Mouse (Mus musculus) testis, adult 2 months (tissue): ENCODE results near the gene Rpl39. TPM values are rescaled to one million over a fixed set of nuclear protein-coding genes. Genes with fewer than 3 reads are reported as not detected.
"Not testable (repeated sequence)": the region's sequence is repeated elsewhere in the genome, so short reads cannot be mapped to it uniquely, and the experiment has no call there.

Experiments used
- H3K27ac ChIP-seq: fragments of 200-500 bp; 2 replicates; pipeline ENCODE4 v1.5.1; 2012; ENCODE audit warnings: low read depth, low read length; ENCODE audit not compliant: control insufficient read depth, insufficient read depth
- H3K27me3 ChIP-seq: fragments of 200-500 bp; 2 replicates; pipeline ENCODE4 v1.6.1; 2012; ENCODE audit warnings: mild to moderate bottlenecking, low read length, moderate library complexity; ENCODE audit not compliant: control insufficient read depth, insufficient read depth
- H3K36me3 ChIP-seq: fragments of 200-500 bp; 2 replicates; pipeline ENCODE4 v1.6.1; 2012; ENCODE audit warnings: mild to moderate bottlenecking, low read length; ENCODE audit not compliant: control insufficient read depth, insufficient read depth
- H3K4me1 ChIP-seq: fragments of 200-500 bp; 2 replicates; pipeline ENCODE4 v1.6.1; 2012; ENCODE audit warnings: low read length; ENCODE audit not compliant: control insufficient read depth, insufficient read depth
- H3K4me3 ChIP-seq: fragments of 200-500 bp; 2 replicates; pipeline ENCODE4 v1.5.1; 2012; ENCODE audit warnings: low read depth, mild to moderate bottlenecking, low read length, moderate library complexity, mixed read lengths; ENCODE audit not compliant: control insufficient read depth
- CTCF ChIP-seq: fragments of 200-500 bp; IDR thresholded peaks from 2 replicates; pipeline ENCODE4 v1.5.1; 2012; ENCODE audit warnings: low read depth, mild to moderate bottlenecking, inconsistent platforms, low read length, moderate library complexity; ENCODE audit not compliant: control insufficient read depth, insufficient read depth, insufficient replicate concordance
- POLR2A ChIP-seq: fragments of 200-500 bp; IDR thresholded peaks from 2 replicates; pipeline ENCODE4 v1.6.1; 2012; ENCODE audit warnings: low read depth, mild to moderate bottlenecking, inconsistent platforms, low read length, moderate library complexity; ENCODE audit not compliant: control insufficient read depth
- polyA plus RNA-seq: library from polyadenylated mRNA; depleted of rRNA; stranded (reverse); fragments of >200 nt; gene quantifications from 2 replicates; pipeline ENCODE4 v1.2.3, GENCODE M21; 2012

Rpl39 gene
- polyA plus RNA-seq, 1 experiment = 15.2 TPM

GRCm38 (mm10) chrX:37085665-37086064 lies 463 bp upstream of the Rpl39 start:
- no peak for TF ChIP-seq POLR2A
- TF ChIP-seq CTCF = no peak
- no peaks in the 10 kb centered on the region for H3K27me3 ChIP-seq
- H3K27ac ChIP-seq = no peak overlapping the region
- no peaks in the 10 kb centered on the region for H3K4me1 ChIP-seq
- peak overlapping the region; percentile 86; the same call in 1 of the 2 replicates for H3K4me3 ChIP-seq
- H3K36me3 ChIP-seq = no peaks in the 10 kb centered on the region

- H3K27ac ChIP-seq = peak overlapping the region; percentile 75
- peak overlapping the region; percentile 86 for H3K4me3 ChIP-seq
- no peaks in the 10 kb centered on the region for H3K4me1 ChIP-seq
- no peaks in the 10 kb centered on the region for H3K27me3 ChIP-seq
- TF ChIP-seq CTCF (no peak), POLR2A (no peak)
- no peaks in the 10 kb centered on the region for H3K36me3 ChIP-seq
Observed at GRCm38 (mm10) chrX:37084318-37084926, 780 bp downstream of the Rpl39 start.

DNA sequence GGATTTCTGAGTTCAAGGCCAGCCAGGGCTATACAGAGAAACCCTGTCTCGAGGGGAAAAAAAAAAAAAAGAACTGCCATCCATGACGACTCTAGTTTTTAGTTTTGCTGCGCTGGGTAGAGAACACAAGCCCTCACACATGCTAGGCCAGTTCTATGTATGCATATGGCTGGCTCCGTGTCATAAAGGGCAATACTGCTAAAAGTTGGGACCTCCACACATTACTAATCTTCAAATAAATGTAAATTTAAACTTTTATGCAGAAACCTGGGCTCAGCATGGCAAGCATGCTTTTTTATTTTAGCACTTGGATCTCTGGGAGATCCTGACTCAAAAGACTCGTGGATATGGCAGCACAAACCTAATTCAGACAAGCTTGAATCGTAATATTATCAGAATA lies 4.0 kb downstream of the Rpl39 start:
- no peaks in the 10 kb centered on the region for H3K27me3 ChIP-seq
- TF ChIP-seq CTCF (no peak), POLR2A (no peak)
- no peak overlapping the region for H3K4me3 ChIP-seq
- no peaks in the 10 kb centered on the region for H3K36me3 ChIP-seq
- H3K4me1 ChIP-seq = no peaks in the 10 kb centered on the region
- H3K27ac ChIP-seq = no peak overlapping the region

DNA sequence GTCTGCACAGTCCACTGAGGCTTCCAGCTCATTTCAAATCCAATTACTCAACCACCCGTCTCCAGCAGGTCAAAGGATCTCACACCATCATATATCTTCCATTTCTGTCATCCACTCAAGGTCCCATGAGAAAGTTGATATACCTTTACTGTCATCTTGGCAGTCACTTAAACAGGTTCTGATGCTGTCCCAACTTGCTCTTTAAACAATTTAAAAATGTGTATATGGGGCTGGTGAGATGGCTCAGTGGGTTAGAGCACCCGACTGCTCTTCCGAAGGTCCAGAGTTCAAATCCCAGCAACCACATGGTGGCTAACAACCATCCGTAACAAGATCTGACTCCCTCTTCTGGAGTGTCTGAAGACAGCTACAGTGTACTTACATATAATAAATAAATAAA lies 4.9 kb downstream of the Rpl39 start:
- H3K4me3 ChIP-seq = not testable (repeated sequence)

DNA sequence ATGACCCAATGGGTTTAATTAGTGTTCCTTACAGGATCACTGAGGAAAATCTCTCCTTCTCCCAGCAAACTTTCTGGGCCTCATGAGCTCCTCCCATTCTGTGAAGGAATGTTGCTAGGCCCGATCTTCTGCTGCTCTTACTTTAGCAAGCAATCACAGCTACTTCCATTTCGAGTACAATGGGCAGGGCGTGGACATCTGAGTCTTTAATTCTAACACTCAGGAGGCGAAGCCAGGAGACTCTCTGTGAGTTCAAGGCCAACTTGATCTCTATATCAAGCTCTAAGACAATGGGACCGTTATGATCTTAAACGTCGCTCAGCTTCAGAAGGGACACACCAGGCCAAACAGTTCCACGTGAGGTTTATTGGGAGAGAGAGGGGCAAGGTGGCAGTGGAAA lies 8.6 kb downstream of the Rpl39 start:
- Histone ChIP-seq H3K4me3 (no peak overlapping the region), H3K27ac (no peak overlapping the region), H3K4me1 (no peaks in the 10 kb centered on the region), H3K36me3 (no peaks in the 10 kb centered on the region), H3K27me3 (no peaks in the 10 kb centered on the region)
- TF ChIP-seq POLR2A (no peak), CTCF (no peak)

More for the DNA sequence above, 4.9 kb downstream of the Rpl39 start:
- not testable (repeated sequence) for H3K27me3 ChIP-seq, H3K27ac ChIP-seq, H3K36me3 ChIP-seq, H3K4me1 ChIP-seq

- Histone ChIP-seq H3K4me3 (no peak overlapping the region), H3K27ac (no peak overlapping the region), H3K27me3 (no peaks in the 10 kb centered on the region), H3K36me3 (no peaks in the 10 kb centered on the region), H3K4me1 (no peaks in the 10 kb centered on the region)
- TF ChIP-seq POLR2A = no peak
- TF ChIP-seq CTCF = peak; percentile 63; the same call in 1 of the 2 replicates
Observed at GRCm38 (mm10) chrX:37074262-37074892, 10.8 kb downstream of the Rpl39 start.

- Histone ChIP-seq H3K4me1 (no peaks in the 10 kb centered on the region), H3K27me3 (no peaks in the 10 kb centered on the region), H3K4me3 (no peak overlapping the region), H3K36me3 (no peaks in the 10 kb centered on the region), H3K27ac (no peak overlapping the region)
- TF ChIP-seq POLR2A (no peak), CTCF (no peak)
Observed at GRCm38 (mm10) chrX:37068766-37069165, 16.4 kb downstream of the Rpl39 start.
